Mouse (Mus musculus): ENCODE data around the gene Otub1. TPM values are rescaled to one million over a fixed set of nuclear protein-coding genes. Genes with fewer than 3 reads are reported as not detected.

Gene Otub1
- polyA plus RNA-seq, 1 experiment from 2014 or later: 274 TPM

GRCm38 (mm10) chr19:7197445-7197844, 8.7 kb downstream of the Otub1 start:
- WGBS: 87% methylated on average over 9 of the region's 9 CpGs
- peak overlapping the region; percentile 12; the same call in 1 of the 2 replicates for H3K4me3 ChIP-seq
- peaks cover 54% of the 10 kb centered on the region for H3K36me3 ChIP-seq
- no peaks in the 10 kb centered on the region for H3K9me3 ChIP-seq (replicated peaks)
- peaks cover 32% of the 10 kb centered on the region for H3K27me3 ChIP-seq (ENCODE audit: low read depth, poor library complexity, severe bottlenecking)
- H3K27ac ChIP-seq (replicated peaks): 0 out of 2 replicates have a peak overlapping the region, but pooled peaks have one; percentile 7
- DNase-seq (ENCODE audit: low spot score): no peak
- H3K4me1 ChIP-seq: peaks cover 41% of the 10 kb centered on the region

GRCm38 (mm10) chr19:7196741-7197270, 9.3 kb downstream of the Otub1 start:
- H3K27ac ChIP-seq (replicated peaks): 0 out of 2 replicates have a peak overlapping the region, but pooled peaks have one; percentile 7
- WGBS: 15% methylated on average over 17 of the region's 17 CpGs

GRCm38 (mm10) chr19:7195900-7196728, 10.0 kb downstream of the Otub1 start:
- Histone ChIP-seq H3K9me3 (replicated peaks) (no peaks in the 10 kb centered on the region), H3K4me3 (no peak overlapping the region), H3K4me1 (peaks cover 54% of the 10 kb centered on the region), H3K27ac (replicated peaks) (0 out of 2 replicates have a peak overlapping the region, but pooled peaks have one; percentile 42), H3K36me3 (peaks cover 43% of the 10 kb centered on the region), H3K27me3 (ENCODE audit: low read depth, poor library complexity, severe bottlenecking) (peaks cover 44% of the 10 kb centered on the region)
- 15% methylated on average over 33 of the region's 33 CpGs for WGBS
- DNase-seq (ENCODE audit: low spot score): peak; percentile 78

More at GRCm38 (mm10) chr19:7196741-7197270, 9.3 kb downstream of the Otub1 start:
- Histone ChIP-seq H3K27me3 (ENCODE audit: low read depth, poor library complexity, severe bottlenecking) (peaks cover 38% of the 10 kb centered on the region), H3K36me3 (peaks cover 50% of the 10 kb centered on the region), H3K4me3 (peak overlapping the region; percentile 12), H3K9me3 (replicated peaks) (no peaks in the 10 kb centered on the region), H3K4me1 (peaks cover 47% of the 10 kb centered on the region)
- peak; percentile 61 for DNase-seq (ENCODE audit: low spot score)

GRCm38 (mm10) chr19:7192561-7192967, 13.6 kb downstream of the Otub1 start:
- Histone ChIP-seq H3K4me1 (peaks cover 65% of the 10 kb centered on the region), H3K36me3 (peaks cover 7% of the 10 kb centered on the region), H3K27ac (replicated peaks) (no peak overlapping the region; the same call in 1 of the 2 replicates), H3K27me3 (ENCODE audit: low read depth, poor library complexity, severe bottlenecking) (peaks cover 77% of the 10 kb centered on the region), H3K4me3 (no peak overlapping the region), H3K9me3 (replicated peaks) (no peaks in the 10 kb centered on the region)
- DNase-seq (ENCODE audit: low spot score): no peak
- 71% methylated on average over 2 of the region's 2 CpGs for WGBS

GRCm38 (mm10) chr19:7191639-7192038, 14.5 kb downstream of the Otub1 start:
- Histone ChIP-seq H3K4me1 (peaks cover 63% of the 10 kb centered on the region), H3K27ac (replicated peaks) (peak overlapping the region; percentile 15), H3K9me3 (replicated peaks) (no peaks in the 10 kb centered on the region), H3K4me3 (no peak overlapping the region), H3K27me3 (ENCODE audit: low read depth, poor library complexity, severe bottlenecking) (peaks cover 81% of the 10 kb centered on the region), H3K36me3 (no peaks in the 10 kb centered on the region; the same call in 1 of the 2 replicates)
- no peak for DNase-seq (ENCODE audit: low spot score)
- WGBS: 54% methylated on average over 6 of the region's 6 CpGs

GRCm38 (mm10) chr19:7190986-7191385, 15.1 kb downstream of the Otub1 start:
- Histone ChIP-seq H3K27ac (replicated peaks) (peak overlapping the region; percentile 15; the same call in 1 of the 2 replicates), H3K4me3 (no peak overlapping the region), H3K4me1 (peaks cover 63% of the 10 kb centered on the region), H3K36me3 (no peaks in the 10 kb centered on the region), H3K9me3 (replicated peaks) (no peaks in the 10 kb centered on the region), H3K27me3 (ENCODE audit: low read depth, poor library complexity, severe bottlenecking) (peaks cover 88% of the 10 kb centered on the region)
- WGBS: 85% methylated on average over 5 of the region's 5 CpGs
- DNase-seq (ENCODE audit: low spot score): no peak

- DNase-seq (ENCODE audit: low spot score): no peak
- Histone ChIP-seq H3K4me1 (peaks cover 68% of the 10 kb centered on the region), H3K36me3 (no peaks in the 10 kb centered on the region), H3K27me3 (ENCODE audit: low read depth, poor library complexity, severe bottlenecking) (peaks cover 95% of the 10 kb centered on the region), H3K27ac (replicated peaks) (peak overlapping the region; percentile 59), H3K4me3 (no peak overlapping the region), H3K9me3 (replicated peaks) (no peaks in the 10 kb centered on the region)
- WGBS: 87% methylated on average over 4 of the region's 4 CpGs
Measured at GRCm38 (mm10) chr19:7189026-7189425, 17.1 kb downstream of the Otub1 start.

GRCm38 (mm10) chr19:7187157-7187556, 19.0 kb downstream of the Otub1 start:
- H3K4me1 ChIP-seq: peaks cover 69% of the 10 kb centered on the region
- no peaks in the 10 kb centered on the region for H3K36me3 ChIP-seq
- WGBS: 60% methylated on average over 5 of the region's 5 CpGs
- H3K27ac ChIP-seq (replicated peaks): peak overlapping the region; percentile 39
- no peaks in the 10 kb centered on the region for H3K9me3 ChIP-seq (replicated peaks)
- no peak for DNase-seq (ENCODE audit: low spot score)
- H3K4me3 ChIP-seq: no peak overlapping the region
- H3K27me3 ChIP-seq (ENCODE audit: low read depth, poor library complexity, severe bottlenecking): peaks cover 96% of the 10 kb centered on the region

- 7% methylated on average over 18 of the region's 18 CpGs for WGBS
- no peak for DNase-seq (ENCODE audit: low spot score)
- peaks cover 96% of the 10 kb centered on the region for H3K27me3 ChIP-seq (ENCODE audit: low read depth, poor library complexity, severe bottlenecking)
- H3K4me3 ChIP-seq: peak overlapping the region; percentile 20
- no peaks in the 10 kb centered on the region for H3K36me3 ChIP-seq
- H3K4me1 ChIP-seq: peaks cover 65% of the 10 kb centered on the region
- H3K9me3 ChIP-seq (replicated peaks): no peaks in the 10 kb centered on the region
- peak overlapping the region; percentile 53 for H3K27ac ChIP-seq (replicated peaks)
Measured at GRCm38 (mm10) chr19:7185715-7186291, 20.3 kb downstream of the Otub1 start.

GRCm38 (mm10) chr19:7185059-7185458, 21.1 kb downstream of the Otub1 start:
- H3K4me1 ChIP-seq: peaks cover 65% of the 10 kb centered on the region
- H3K9me3 ChIP-seq (replicated peaks): no peaks in the 10 kb centered on the region
- no peaks in the 10 kb centered on the region for H3K36me3 ChIP-seq
- H3K27me3 ChIP-seq (ENCODE audit: low read depth, poor library complexity, severe bottlenecking): peaks cover 98% of the 10 kb centered on the region
- WGBS: 33% methylated on average over 4 of the region's 4 CpGs
- H3K27ac ChIP-seq (replicated peaks): peak overlapping the region; percentile 53
- no peak overlapping the region for H3K4me3 ChIP-seq
- DNase-seq (ENCODE audit: low spot score): no peak

GRCm38 (mm10) chr19:7183419-7183818, 22.7 kb downstream of the Otub1 start:
- Histone ChIP-seq H3K27me3 (ENCODE audit: low read depth, poor library complexity, severe bottlenecking) (peaks cover 99% of the 10 kb centered on the region), H3K4me1 (peaks cover 62% of the 10 kb centered on the region), H3K9me3 (replicated peaks) (no peaks in the 10 kb centered on the region), H3K4me3 (no peak overlapping the region), H3K36me3 (no peaks in the 10 kb centered on the region), H3K27ac (replicated peaks) (0 out of 2 replicates have a peak overlapping the region, but pooled peaks have one; percentile 18)
- DNase-seq (ENCODE audit: low spot score): no peak
- 62% methylated on average over 11 of the region's 11 CpGs for WGBS

- Histone ChIP-seq H3K4me1 (peaks cover 69% of the 10 kb centered on the region), H3K4me3 (0 out of 2 replicates have a peak overlapping the region, but pooled peaks have one; percentile 16), H3K27me3 (ENCODE audit: low read depth, poor library complexity, severe bottlenecking) (peaks cover 99% of the 10 kb centered on the region), H3K27ac (replicated peaks) (no peak overlapping the region; the same call in 1 of the 2 replicates), H3K36me3 (no peaks in the 10 kb centered on the region), H3K9me3 (replicated peaks) (no peaks in the 10 kb centered on the region)
- 13% methylated on average over 23 of the region's 23 CpGs for WGBS
- DNase-seq (ENCODE audit: low spot score): no peak
Measured at GRCm38 (mm10) chr19:7182273-7182949, 23.7 kb downstream of the Otub1 start.
